Mouse (Mus musculus) CH12.LX (cell line): ENCODE measurements around the gene Nacc2. TPM values are rescaled to one million over a fixed set of nuclear protein-coding genes. Genes with fewer than 3 reads are reported as not detected.
A peak's percentile ranks its signal among the peaks of the same experiment; 100 is the strongest.

ENCODE experiments used
- DNase-seq: peaks from one replicate; pipeline ENCODE4 v3.0.0-alpha.2; 2013; ENCODE audit errors: extremely low read depth
- H3K27ac ChIP-seq: 2 replicates; pipeline ENCODE4 v1.5.1; 2012; ENCODE audit warnings: low read depth, mild to moderate bottlenecking, control low read depth, moderate library complexity; ENCODE audit not compliant: insufficient read depth
- H3K27me3 ChIP-seq: replicated peaks from 2 replicates; pipeline ENCODE3; 2012; ENCODE audit warnings: inconsistent platforms
- H3K36me3 ChIP-seq, 2 experiments: replicated peaks in 1 of 2; 2 replicates each; pipeline versions ENCODE3 to v1.6.1; 2012; ENCODE audit warnings: inconsistent platforms in 1 of 2, low read length in 1 of 2, mild to moderate bottlenecking in 1 of 2, mixed read lengths in 1 of 2, moderate library complexity in 1 of 2; ENCODE audit not compliant: control insufficient read depth in 1 of 2, insufficient read depth in 1 of 2
- H3K4me1 ChIP-seq, 2 experiments: 2 replicates each; pipeline ENCODE4 v1.6.1; 2012; ENCODE audit warnings: inconsistent platforms in 1 of 2, moderate library complexity in 1 of 2; ENCODE audit not compliant: insufficient read depth in 2 of 2, control insufficient read depth in 1 of 2
- H3K4me2 ChIP-seq: 2 replicates; pipeline ENCODE4 v1.6.1; 2012; ENCODE audit warnings: low read depth, mild to moderate bottlenecking, control low read depth; ENCODE audit not compliant: poor library complexity, insufficient read depth, severe bottlenecking
- H3K4me3 ChIP-seq, 3 experiments: fragments of 150-350 bp in 1 of 3; sonication (generic) in 1 of 3; replicated peaks in 1 of 3; 2 replicates each; pipeline versions ENCODE3 to v1.5.1; 2011 to 2012; ENCODE audit warnings: low read depth in 2 of 3, low read length in 2 of 3, mild to moderate bottlenecking in 2 of 3, moderate library complexity in 2 of 3, control low read depth in 1 of 3, improper control_type of control experiment in 1 of 3, inconsistent platforms in 1 of 3, mixed read lengths in 1 of 3; ENCODE audit not compliant: poor library complexity in 1 of 3
- H3K79me2 ChIP-seq: replicated peaks from 2 replicates; pipeline ENCODE4 v1.6.1; 2012; ENCODE audit warnings: mild to moderate bottlenecking, moderate library complexity; ENCODE audit not compliant: control insufficient read depth, poor library complexity, insufficient read depth, severe bottlenecking; ENCODE audit errors: extremely low read depth
- H3K9ac ChIP-seq: 2 replicates; pipeline ENCODE4 v1.6.1; 2012; ENCODE audit warnings: low read depth, mild to moderate bottlenecking, control low read depth, moderate library complexity; ENCODE audit not compliant: insufficient read depth
- H3K9me3 ChIP-seq: replicated peaks from 2 replicates; pipeline ENCODE3; 2012; ENCODE audit warnings: low read length, inconsistent platforms, mixed read lengths
- CHD1 ChIP-seq: IDR thresholded peaks from 2 replicates; pipeline ENCODE4 v1.6.1; 2012; ENCODE audit warnings: low read depth, low read length, improper control_type of control experiment, inconsistent platforms
- CTCF ChIP-seq, 2 experiments: IDR thresholded peaks in 1 of 2; conservative IDR thresholded peaks in 1 of 2; 2 replicates each; pipeline ENCODE4 v1.5.1; 2011 to 2012; ENCODE audit warnings: low read depth in 2 of 2, low read length in 2 of 2, improper control_type of control experiment in 1 of 2, inconsistent platforms in 1 of 2, mild to moderate bottlenecking in 1 of 2, moderate library complexity in 1 of 2
- E2F4 ChIP-seq: IDR thresholded peaks from 2 replicates; pipeline ENCODE4 v1.6.1; 2011; ENCODE audit warnings: low read depth, low read length, improper control_type of control experiment; ENCODE audit not compliant: insufficient replicate concordance
- ETS1 ChIP-seq: conservative IDR thresholded peaks from 2 replicates; pipeline ENCODE4 v1.6.1; 2012; ENCODE audit warnings: low read depth, mild to moderate bottlenecking, inconsistent platforms, low read length, improper control_type of control experiment, moderate library complexity
- GABPA ChIP-seq: IDR thresholded peaks from 2 replicates; pipeline ENCODE4 v1.6.1; 2012; ENCODE audit warnings: low read depth, low read length, improper control_type of control experiment, inconsistent platforms; ENCODE audit not compliant: insufficient replicate concordance
- JUN ChIP-seq: IDR thresholded peaks from 2 replicates; pipeline ENCODE4 v1.6.1; 2011; ENCODE audit warnings: low read depth, mild to moderate bottlenecking, low read length, improper control_type of control experiment, moderate library complexity; ENCODE audit not compliant: insufficient read depth
- JUND ChIP-seq: conservative IDR thresholded peaks from 2 replicates; pipeline ENCODE4 v1.6.1; 2011; ENCODE audit warnings: low read depth, low read length, improper control_type of control experiment
- MAFK ChIP-seq: IDR thresholded peaks from 2 replicates; pipeline ENCODE4 v1.6.1; 2011; ENCODE audit warnings: low read length, improper control_type of control experiment; ENCODE audit not compliant: insufficient replicate concordance
- MAX ChIP-seq: IDR thresholded peaks from 2 replicates; pipeline ENCODE4 v1.6.1; 2011; ENCODE audit warnings: low read length, improper control_type of control experiment
- MAZ ChIP-seq: IDR thresholded peaks from 2 replicates; pipeline ENCODE4 v1.6.1; 2012; ENCODE audit warnings: low read depth, mild to moderate bottlenecking, inconsistent platforms, low read length, improper control_type of control experiment, moderate library complexity
- MEF2A ChIP-seq: IDR thresholded peaks from 2 replicates; pipeline ENCODE4 v1.6.1; 2014; ENCODE audit warnings: low read depth, mild to moderate bottlenecking, inconsistent platforms, low read length, improper control_type of control experiment, borderline replicate concordance
- NELFE ChIP-seq: IDR thresholded peaks from 2 replicates; pipeline ENCODE4 v1.6.1; 2011; ENCODE audit warnings: low read depth, low read length, improper control_type of control experiment
- NRF1 ChIP-seq: IDR thresholded peaks from 2 replicates; pipeline ENCODE4 v1.6.1; 2014; ENCODE audit warnings: low read depth, mild to moderate bottlenecking, inconsistent platforms, low read length, improper control_type of control experiment, moderate library complexity
- PAX5 ChIP-seq: IDR thresholded peaks from 2 replicates; pipeline ENCODE4 v1.6.1; 2012; ENCODE audit warnings: low read length, inconsistent platforms, mixed read lengths
- RAD21 ChIP-seq: IDR thresholded peaks from 2 replicates; pipeline ENCODE4 v1.6.1; 2011; ENCODE audit warnings: low read depth, mild to moderate bottlenecking, low read length, improper control_type of control experiment, moderate library complexity
- RCOR1 ChIP-seq: conservative IDR thresholded peaks from 2 replicates; pipeline ENCODE4 v1.6.1; 2012; ENCODE audit warnings: low read depth, mild to moderate bottlenecking, inconsistent platforms, low read length, improper control_type of control experiment
- SMC3 ChIP-seq: IDR thresholded peaks from 2 replicates; pipeline ENCODE4 v1.6.1; 2011; ENCODE audit warnings: low read depth, low read length, improper control_type of control experiment
- TBP ChIP-seq: conservative IDR thresholded peaks from 2 replicates; pipeline ENCODE4 v1.6.1; 2011; ENCODE audit warnings: low read depth, low read length, improper control_type of control experiment
- TCF12 ChIP-seq: IDR thresholded peaks from 2 replicates; pipeline ENCODE4 v1.6.1; 2014; ENCODE audit warnings: low read depth, mild to moderate bottlenecking, inconsistent platforms, low read length, improper control_type of control experiment
- UBTF ChIP-seq: IDR thresholded peaks from 2 replicates; pipeline ENCODE4 v1.6.1; 2012; ENCODE audit warnings: low read depth, mild to moderate bottlenecking, inconsistent platforms, low read length, improper control_type of control experiment, moderate library complexity
- USF1 ChIP-seq: IDR thresholded peaks from 2 replicates; pipeline ENCODE4 v1.6.1; 2014; ENCODE audit warnings: low read depth, mild to moderate bottlenecking, inconsistent platforms, low read length, improper control_type of control experiment
- USF2 ChIP-seq: conservative IDR thresholded peaks from 2 replicates; pipeline ENCODE4 v1.6.1; 2011; ENCODE audit warnings: low read depth, low read length, improper control_type of control experiment
- ZC3H11A ChIP-seq: IDR thresholded peaks from 2 replicates; pipeline ENCODE4 v1.6.1; 2012; ENCODE audit warnings: low read depth, mild to moderate bottlenecking, inconsistent platforms, low read length, improper control_type of control experiment
- ZKSCAN1 ChIP-seq: IDR thresholded peaks from 2 replicates; pipeline ENCODE4 v1.6.1; 2012; ENCODE audit warnings: low read depth, inconsistent platforms, low read length, improper control_type of control experiment, borderline replicate concordance
- ZMIZ1 ChIP-seq: IDR thresholded peaks from 2 replicates; pipeline ENCODE4 v1.6.1; 2012; ENCODE audit warnings: low read depth, mild to moderate bottlenecking, inconsistent platforms, low read length, improper control_type of control experiment
- ZNF384 ChIP-seq: IDR thresholded peaks from 2 replicates; pipeline ENCODE4 v1.6.1; 2012; ENCODE audit warnings: low read depth, low read length, improper control_type of control experiment, inconsistent platforms
- dilution Hi-C: fragments of 300-500 bp; cut with MboI; formaldehyde crosslinking; loops from 2 replicates; pipeline ENCODE4 v1.14.3; 2020; ENCODE audit warnings: low sequenced_read_pairs; ENCODE audit not compliant: extremely low pct_unique_long_range_greater_than_20kb, extremely low pct_ligation_motif_present
- in situ Hi-C: fragments of 300-500 bp; cut with MboI; formaldehyde crosslinking; loops from 3 replicates; pipeline ENCODE4 v1.14.3; 2019; ENCODE audit warnings: low sequenced_read_pairs, low pct_ligation_motif_present, low pct_unique_long_range_greater_than_20kb, mixed read lengths
- polyA plus RNA-seq: library from polyadenylated mRNA; unstranded; fragments of >175 nt; gene quantifications from 2 replicates; pipeline ENCODE4 v1.2.1, GENCODE M21; 2012; ENCODE audit warnings: low read depth; ENCODE audit not compliant: insufficient read length
- total RNA-seq, 2 experiments: library from RNA; depleted of rRNA; stranded (reverse); fragments of 300-350 nt in 1 of 2; fragments of >200 nt in 1 of 2; gene quantifications; 2 replicates each; pipeline ENCODE4 v1.2.3; 2012 to 2014

Nacc2 gene
- total and polyA plus RNA-seq, 3 experiments: 0.59 to 2.3 (median 1.1) TPM

GRCm38 (mm10) chr2:26024138-26025075 lies 98.6 kb downstream of the Nacc2 start:
- Histone ChIP-seq H3K79me2 (peaks cover 13% of the 10 kb centered on the region), H3K27ac (no peak overlapping the region), H3K36me3 (peaks cover 0 to 4% of the 10 kb centered on the region in 2 experiments), H3K4me1 (peaks cover 9 to 16% of the 10 kb centered on the region in 2 experiments), H3K9me3 (no peaks in the 10 kb centered on the region), H3K27me3 (peaks cover 33% of the 10 kb centered on the region), H3K4me2 (no peak overlapping the region), H3K4me3 (no peak overlapping the region), H3K9ac (no peak overlapping the region)
- dilution Hi-C loops: no loop called here
- peak; percentile 48 for DNase-seq
- TF ChIP-seq USF2 (no peak), ZC3H11A (no peak), RCOR1 (no peak), JUN (no peak), PAX5 (no peak), USF1 (no peak), RAD21 (peak; percentile 84), E2F4 (no peak), ZKSCAN1 (no peak), SMC3 (peak; percentile 81), CHD1 (no peak), JUND (no peak), TBP (no peak), GABPA (no peak), CTCF (conservative IDR thresholded peaks at IDR 0.05 in 1 of 2, IDR thresholded peaks at IDR 0.05 in 1 of 2; ENCODE audit: low read depth in 2 of 2, low read length in 2 of 2) (peak; percentile 88 to 98), MAZ (no peak), TCF12 (0 out of 2 replicates have a peak, but pooled peaks have one; percentile 8), MEF2A (no peak), ZMIZ1 (no peak), MAX (no peak), ETS1 (no peak), MAFK (no peak), ZNF384 (no peak), UBTF (no peak), NELFE (no peak), NRF1 (no peak)
- in situ Hi-C loops: loop anchor here (10.0 to 25.0 kb wide), 3 partner anchors 120 to 263 kb away; partner anchors contain the start of gene Ccdc187
